Mouse (Mus musculus): ENCODE results near the gene Dtd2. TPM values are rescaled to one million over a fixed set of nuclear protein-coding genes. Genes with fewer than 3 reads are reported as not detected.

Dtd2 gene
- polyA plus RNA-seq, 1 experiment from 2014 or later = 28.5 TPM

GRCm38 (mm10) chr12:52009928-52010629 lies 3.8 kb upstream of the Dtd2 start:
- no peak for ATAC-seq
- H3K36me3 ChIP-seq (ENCODE audit: control insufficient read depth, insufficient read depth) = no peaks in the 10 kb centered on the region
- no peaks in the 10 kb centered on the region for H3K4me1 ChIP-seq (replicated peaks; ENCODE audit: control insufficient read depth, insufficient read depth, low read length)
- H3K9me3 ChIP-seq (ENCODE audit: control insufficient read depth) = no peaks in the 10 kb centered on the region
- no peaks in the 10 kb centered on the region for H3K27me3 ChIP-seq (replicated peaks; ENCODE audit: control insufficient read depth, insufficient read depth, low read length)
- TF ChIP-seq CTCF (IDR thresholded peaks at IDR 0.05; ENCODE audit: low read depth) = no peak
- no peak overlapping the region for H3K27ac ChIP-seq (ENCODE audit: low read depth, low read length)
- no peak overlapping the region for H3K9ac ChIP-seq (ENCODE audit: low read depth, low read length)
- H3K4me2 ChIP-seq (replicated peaks; ENCODE audit: low read depth) = no peak overlapping the region
- 71% methylated on average over 15 of the region's 15 CpGs for WGBS
- H3K4me3 ChIP-seq (ENCODE audit: low read depth, low read length) = no peak overlapping the region

- H3K4me2 ChIP-seq (replicated peaks; ENCODE audit: low read depth) = peak overlapping the region; percentile 84
- 38% methylated on average over 5 of the region's 5 CpGs for WGBS
- no peaks in the 10 kb centered on the region for H3K27me3 ChIP-seq (replicated peaks; ENCODE audit: control insufficient read depth, insufficient read depth, low read length)
- ATAC-seq = peak; percentile 36; the same call in 1 of the 2 replicates
- peak overlapping the region; percentile 80 for H3K4me3 ChIP-seq (ENCODE audit: low read depth, low read length)
- H3K27ac ChIP-seq (ENCODE audit: low read depth, low read length) = peak overlapping the region; percentile 58; the same call in 1 of the 2 replicates
- TF ChIP-seq CTCF (IDR thresholded peaks at IDR 0.05; ENCODE audit: low read depth) = no peak
- no peaks in the 10 kb centered on the region for H3K9me3 ChIP-seq (ENCODE audit: control insufficient read depth)
- H3K36me3 ChIP-seq (ENCODE audit: control insufficient read depth, insufficient read depth) = peaks cover 7% of the 10 kb centered on the region; the same call in 1 of the 2 replicates
- H3K4me1 ChIP-seq (replicated peaks; ENCODE audit: control insufficient read depth, insufficient read depth, low read length) = no peaks in the 10 kb centered on the region
- peak overlapping the region; percentile 88; the same call in 1 of the 2 replicates for H3K9ac ChIP-seq (ENCODE audit: low read depth, low read length)
Measured at GRCm38 (mm10) chr12:52006633-52006994, 313 bp upstream of the Dtd2 start.

GRCm38 (mm10) chr12:52002746-52003145 lies 3.6 kb downstream of the Dtd2 start:
- Histone ChIP-seq H3K4me1 (replicated peaks; ENCODE audit: control insufficient read depth, insufficient read depth, low read length) (no peaks in the 10 kb centered on the region), H3K27ac (ENCODE audit: low read depth, low read length) (no peak overlapping the region), H3K4me3 (ENCODE audit: low read depth, low read length) (no peak overlapping the region), H3K9ac (ENCODE audit: low read depth, low read length) (no peak overlapping the region), H3K4me2 (replicated peaks; ENCODE audit: low read depth) (no peak overlapping the region), H3K9me3 (ENCODE audit: control insufficient read depth) (no peaks in the 10 kb centered on the region), H3K27me3 (replicated peaks; ENCODE audit: control insufficient read depth, insufficient read depth, low read length) (no peaks in the 10 kb centered on the region), H3K36me3 (ENCODE audit: control insufficient read depth, insufficient read depth) (peaks cover 20% of the 10 kb centered on the region; the same call in 1 of the 2 replicates)
- TF ChIP-seq CTCF (IDR thresholded peaks at IDR 0.05; ENCODE audit: low read depth) = no peak
- ATAC-seq = no peak
- WGBS = 86% methylated on average over 3 of the region's 3 CpGs

GRCm38 (mm10) chr12:52001544-52001943 lies 4.8 kb downstream of the Dtd2 start:
- H3K27me3 ChIP-seq (replicated peaks; ENCODE audit: control insufficient read depth, insufficient read depth, low read length) = no peaks in the 10 kb centered on the region
- H3K4me1 ChIP-seq (replicated peaks; ENCODE audit: control insufficient read depth, insufficient read depth, low read length) = no peaks in the 10 kb centered on the region
- no peak overlapping the region for H3K4me3 ChIP-seq (ENCODE audit: low read depth, low read length)
- H3K4me2 ChIP-seq (replicated peaks; ENCODE audit: low read depth) = no peak overlapping the region
- TF ChIP-seq CTCF (IDR thresholded peaks at IDR 0.05; ENCODE audit: low read depth) = peak; percentile 86
- ATAC-seq = peak; percentile 61
- H3K9me3 ChIP-seq (ENCODE audit: control insufficient read depth) = no peaks in the 10 kb centered on the region
- no peak overlapping the region for H3K9ac ChIP-seq (ENCODE audit: low read depth, low read length)
- no peak overlapping the region for H3K27ac ChIP-seq (ENCODE audit: low read depth, low read length)
- 19% methylated on average over 4 of the region's 4 CpGs for WGBS
- peaks cover 24% of the 10 kb centered on the region; the same call in 1 of the 2 replicates for H3K36me3 ChIP-seq (ENCODE audit: control insufficient read depth, insufficient read depth)

GRCm38 (mm10) chr12:51998366-51998932 lies 7.9 kb downstream of the Dtd2 start:
- no peaks in the 10 kb centered on the region for H3K4me1 ChIP-seq (replicated peaks; ENCODE audit: control insufficient read depth, insufficient read depth, low read length)
- no peaks in the 10 kb centered on the region for H3K27me3 ChIP-seq (replicated peaks; ENCODE audit: control insufficient read depth, insufficient read depth, low read length)
- no peak overlapping the region for H3K9ac ChIP-seq (ENCODE audit: low read depth, low read length)
- no peak overlapping the region for H3K4me3 ChIP-seq (ENCODE audit: low read depth, low read length)
- WGBS = 81% methylated on average over 9 of the region's 9 CpGs
- H3K36me3 ChIP-seq (ENCODE audit: control insufficient read depth, insufficient read depth) = peaks cover 20% of the 10 kb centered on the region; the same call in 1 of the 2 replicates
- no peak for TF ChIP-seq CTCF (IDR thresholded peaks at IDR 0.05; ENCODE audit: low read depth)
- no peak for ATAC-seq
- H3K27ac ChIP-seq (ENCODE audit: low read depth, low read length) = no peak overlapping the region
- H3K9me3 ChIP-seq (ENCODE audit: control insufficient read depth) = no peaks in the 10 kb centered on the region
- no peak overlapping the region for H3K4me2 ChIP-seq (replicated peaks; ENCODE audit: low read depth)

- WGBS = 47% methylated on average over 1 of the region's 1 CpGs
- ATAC-seq = peak; percentile 77
- Histone ChIP-seq H3K9ac (ENCODE audit: low read depth, low read length) (no peak overlapping the region), H3K27ac (ENCODE audit: low read depth, low read length) (peak overlapping the region; percentile 64), H3K4me2 (replicated peaks; ENCODE audit: low read depth) (no peak overlapping the region), H3K4me3 (ENCODE audit: low read depth, low read length) (no peak overlapping the region), H3K36me3 (ENCODE audit: control insufficient read depth, insufficient read depth) (peaks cover 16% of the 10 kb centered on the region; the same call in 1 of the 2 replicates), H3K9me3 (ENCODE audit: control insufficient read depth) (no peaks in the 10 kb centered on the region), H3K27me3 (replicated peaks; ENCODE audit: control insufficient read depth, insufficient read depth, low read length) (no peaks in the 10 kb centered on the region), H3K4me1 (replicated peaks; ENCODE audit: control insufficient read depth, insufficient read depth, low read length) (no peaks in the 10 kb centered on the region)
- no peak for TF ChIP-seq CTCF (IDR thresholded peaks at IDR 0.05; ENCODE audit: low read depth)
Measured at GRCm38 (mm10) chr12:51995738-51996536, 10.4 kb downstream of the Dtd2 start.

Measured in intestine, postnatal 0 days (tissue).